Mouse (Mus musculus) E14TG2a.4 (cell line): ENCODE data around the gene Wnt6.

Experiments
- CTCF ChIP-seq: conservative IDR thresholded peaks from 2 replicates; pipeline ENCODE4 v1.5.1; 2014; ENCODE audit warnings: low read length
- NANOG ChIP-seq: IDR thresholded peaks from 2 replicates; pipeline ENCODE4 v1.6.1; 2014; ENCODE audit warnings: borderline replicate concordance, low read length, mixed read lengths

DNA sequence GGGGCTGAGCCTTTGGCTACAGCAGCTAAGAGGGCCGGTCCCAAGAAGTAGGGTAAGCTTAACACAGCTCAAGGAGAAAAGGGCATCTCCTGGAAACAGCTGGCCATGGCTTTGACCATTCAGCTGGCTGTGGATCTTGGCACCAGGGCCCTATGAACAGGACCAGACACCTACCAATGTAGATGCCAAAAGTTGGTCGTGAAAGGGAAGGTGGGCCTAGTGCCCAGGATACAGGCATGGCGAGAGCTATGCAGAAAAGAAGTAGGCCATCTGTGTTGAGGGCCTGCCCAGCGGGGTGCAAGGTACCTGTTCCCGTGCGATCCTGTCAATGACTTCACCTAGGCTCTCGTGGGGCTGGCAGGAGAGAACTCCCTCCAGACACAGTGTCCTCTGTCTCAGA is 30.8 kb upstream of the Wnt6 start:
- TF ChIP-seq CTCF (no peak), NANOG (no peak)
